Mouse (Mus musculus): ENCODE data around the gene Casp4. TPM values are rescaled to one million over a fixed set of nuclear protein-coding genes. Genes with fewer than 3 reads are reported as not detected.

Casp4 gene
- polyA plus RNA-seq, 1 experiment = 4.2 TPM

Other genes starting within 250 kb of the Casp4 start
- gene Casp1, start 10.3 kb upstream of the Casp4 start, polyA plus RNA-seq (2012; rRNA removed) = 0.80 and 0.86 TPM in 2 replicates
- gene Casp12, start 36.6 kb downstream of the Casp4 start, polyA plus RNA-seq (2012; rRNA removed) = 3.3 and 3.6 TPM in 2 replicates